Mouse (Mus musculus): Measurements from ENCODE around the gene Emp1.

Gene Emp1

GRCm38 (mm10) chr6:135412649-135413048 lies 50.3 kb downstream of the Emp1 start:
- no peak for DNase-seq

DNA sequence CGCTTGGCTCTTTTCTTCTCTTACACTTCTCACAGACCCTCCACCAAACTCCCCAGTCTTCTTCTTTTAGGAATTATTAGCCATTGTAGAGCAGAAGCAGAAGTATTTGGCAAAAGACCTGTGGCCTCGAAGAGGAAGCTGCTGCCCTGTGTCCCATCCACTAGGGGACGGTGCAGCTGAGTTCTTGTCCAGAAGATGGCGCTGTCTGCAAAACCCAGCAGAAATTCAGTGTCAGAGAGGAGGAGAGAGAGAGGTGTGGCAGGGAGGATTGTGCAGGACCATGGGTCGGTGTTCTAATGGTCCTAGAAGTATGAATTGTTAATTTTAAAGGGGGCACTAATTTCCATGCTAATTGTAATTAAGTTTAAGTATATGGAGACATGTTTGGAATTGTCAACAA lies 55.1 kb downstream of the Emp1 start:
- no peak for DNase-seq

DNA sequence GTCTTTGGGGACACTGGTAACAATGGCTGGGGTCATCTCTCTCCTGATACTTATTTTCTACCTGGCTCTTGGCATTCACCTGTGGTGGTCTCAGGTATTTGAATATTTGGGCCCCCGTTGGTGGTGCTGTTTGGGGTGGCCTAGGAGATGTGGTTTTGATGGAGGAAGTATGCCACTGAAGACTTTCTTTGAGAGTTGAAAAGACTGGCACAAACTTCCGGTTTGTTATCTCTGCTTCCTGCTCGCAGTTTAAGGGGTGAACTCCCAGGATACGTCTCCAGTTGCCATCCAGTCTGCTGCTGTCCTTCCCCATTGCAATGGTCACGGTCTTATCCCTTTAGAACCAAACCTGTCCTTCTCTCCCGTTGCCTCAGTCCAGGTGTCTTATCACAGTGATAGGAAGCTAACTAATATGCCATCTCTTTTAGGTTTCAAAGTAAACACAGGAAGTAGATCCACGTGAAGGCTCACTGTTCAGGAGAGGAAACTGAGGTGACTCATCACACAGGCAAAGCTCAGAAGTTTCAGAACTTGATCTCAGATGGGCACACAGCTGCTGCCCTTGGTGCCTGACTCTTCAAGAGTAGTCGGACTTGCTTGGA lies 56.0 kb downstream of the Emp1 start:
- DNase-seq: no peak

- no peak for DNase-seq
Observed at GRCm38 (mm10) chr6:135428246-135428645, 65.9 kb downstream of the Emp1 start.

DNA sequence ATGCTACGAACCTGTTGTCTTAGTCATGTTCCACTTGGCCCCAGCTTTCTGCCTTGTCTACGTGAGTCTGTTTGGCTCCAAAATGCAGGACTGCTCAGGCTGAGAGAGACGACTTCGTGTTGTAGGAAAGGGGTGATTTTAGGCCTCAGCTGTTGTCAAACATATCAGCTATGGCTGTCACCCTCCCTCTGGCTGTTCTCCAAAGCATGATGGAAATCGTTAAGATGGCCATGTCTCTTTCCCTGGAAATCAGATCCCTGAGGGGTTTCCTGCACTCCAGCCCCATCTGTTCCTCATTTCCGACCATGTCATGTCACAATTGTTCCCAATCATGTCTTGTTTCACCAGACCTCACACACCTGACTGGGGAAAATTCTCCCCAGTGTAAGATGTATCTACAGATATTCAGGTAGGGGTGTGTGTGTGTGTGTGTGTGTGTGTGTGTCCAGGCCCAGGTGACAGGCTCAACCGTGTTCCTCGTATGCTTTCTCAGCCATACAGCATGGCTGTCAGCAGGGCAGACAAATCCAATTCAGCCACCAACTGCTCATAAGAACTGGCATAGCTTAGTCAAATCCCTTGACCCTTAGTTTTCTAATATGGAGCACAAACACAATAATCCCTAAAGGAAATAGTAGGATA lies 67.0 kb downstream of the Emp1 start:
- no peak for DNase-seq

GRCm38 (mm10) chr6:135430441-135430970 lies 68.2 kb downstream of the Emp1 start:
- DNase-seq: no peak

Data from kidney, adult 11 months (tissue).